Mouse (Mus musculus) midbrain, embryonic 16.5 days (tissue): ENCODE measurements at regions not wholly inside any gene's neighbourhood (a gene's known extent, or its start where the extent isn't known, plus 50 kb on each side); places are given as distances from the start of the nearest gene placed in this dataset.

Source experiments
- ATAC-seq: fragments of 200-750 bp; cut with Nextera tagmentation; 2 replicates; pipeline ENCODE4 v1.8.0; 2017; ENCODE audit warnings: moderate TSS enrichment
- H3K27ac ChIP-seq: fragments of 300-500 bp; sonication (generic); 2 replicates; pipeline ENCODE4 v1.5.1; 2014; ENCODE audit warnings: mild to moderate bottlenecking, low read length, mixed read lengths
- H3K27me3 ChIP-seq: fragments of 300-500 bp; sonication (generic); 2 replicates; pipeline ENCODE4 v1.6.1; 2014; ENCODE audit warnings: low read depth, low read length, mixed read lengths; ENCODE audit not compliant: control insufficient read depth, insufficient read depth
- H3K36me3 ChIP-seq: fragments of 300-500 bp; sonication (generic); 2 replicates; pipeline ENCODE4 v1.6.1; 2014; ENCODE audit warnings: mild to moderate bottlenecking, low read length, moderate library complexity, mixed read lengths; ENCODE audit not compliant: control insufficient read depth, insufficient read depth
- H3K4me1 ChIP-seq: fragments of 300-500 bp; sonication (generic); 2 replicates; pipeline ENCODE4 v1.6.1; 2014; ENCODE audit warnings: mild to moderate bottlenecking, low read length, mixed read lengths; ENCODE audit not compliant: control insufficient read depth, insufficient read depth
- H3K4me2 ChIP-seq: fragments of 300-500 bp; sonication (generic); 2 replicates; pipeline ENCODE4 v1.6.1; 2014; ENCODE audit warnings: mild to moderate bottlenecking, low read length, mixed read lengths
- H3K4me3 ChIP-seq: fragments of 300-500 bp; sonication (generic); 2 replicates; pipeline ENCODE4 v1.5.1; 2014; ENCODE audit warnings: low read depth, mild to moderate bottlenecking, low read length, moderate library complexity, mixed read lengths
- H3K9ac ChIP-seq: fragments of 300-500 bp; sonication (generic); 2 replicates; pipeline ENCODE4 v1.6.1; 2014; ENCODE audit warnings: low read depth, low read length, mixed read lengths
- H3K9me3 ChIP-seq: fragments of 300-500 bp; sonication (generic); replicated peaks from 2 replicates; pipeline ENCODE4 v1.6.1; 2014; ENCODE audit warnings: mild to moderate bottlenecking, low read length, mixed read lengths; ENCODE audit not compliant: control insufficient read depth, poor library complexity, severe bottlenecking
- WGBS: fragments of 180-500 bp; shearing (Covaris S2); extraction: QIAGEN DNeasy Blood & Tissue Kit; methylation state at CpG from one replicate; pipeline ENCODE4 v1.1.7; 2014; 5-methylcytosine and 5-hydroxymethylcytosine counted together

GRCm38 (mm10) chr10:84104556-84104955 lies 335.8 kb downstream of the Nuak1 start:
- H3K4me1 ChIP-seq = no peaks in the 10 kb centered on the region
- no peaks in the 10 kb centered on the region for H3K27me3 ChIP-seq
- H3K36me3 ChIP-seq = no peaks in the 10 kb centered on the region
- H3K4me3 ChIP-seq = no peak overlapping the region
- H3K27ac ChIP-seq = no peak overlapping the region
- WGBS = 83% methylated on average over 6 of the region's 6 CpGs
- H3K9me3 ChIP-seq = no peaks in the 10 kb centered on the region
- no peak overlapping the region for H3K9ac ChIP-seq
- no peak overlapping the region for H3K4me2 ChIP-seq
- ATAC-seq = no peak

GRCm38 (mm10) chr10:84109680-84110371 lies 330.6 kb downstream of the Nuak1 start:
- no peak overlapping the region for H3K9ac ChIP-seq
- no peaks in the 10 kb centered on the region for H3K27me3 ChIP-seq
- H3K4me1 ChIP-seq = peaks cover 5% of the 10 kb centered on the region; the same call in 1 of the 2 replicates
- no peak overlapping the region for H3K4me2 ChIP-seq
- ATAC-seq = no peak
- H3K27ac ChIP-seq = no peak overlapping the region
- 42% methylated on average over 7 of the region's 7 CpGs for WGBS
- H3K36me3 ChIP-seq = no peaks in the 10 kb centered on the region
- no peak overlapping the region for H3K4me3 ChIP-seq
- H3K9me3 ChIP-seq = no peaks in the 10 kb centered on the region

GRCm38 (mm10) chr10:84110372-84110985 lies 329.9 kb downstream of the Nuak1 start:
- no peaks in the 10 kb centered on the region for H3K36me3 ChIP-seq
- WGBS = 47% methylated on average over 4 of the region's 4 CpGs

GRCm38 (mm10) chr10:84111502-84111901 lies 328.9 kb downstream of the Nuak1 start:
- no peak for ATAC-seq
- no peak overlapping the region for H3K27ac ChIP-seq
- H3K36me3 ChIP-seq = no peaks in the 10 kb centered on the region
- no peak overlapping the region for H3K4me3 ChIP-seq
- no peak overlapping the region for H3K9ac ChIP-seq
- no peaks in the 10 kb centered on the region for H3K27me3 ChIP-seq
- WGBS = 15% methylated on average over 5 of the region's 5 CpGs
- H3K4me2 ChIP-seq = no peak overlapping the region
- H3K4me1 ChIP-seq = peaks cover 5% of the 10 kb centered on the region; the same call in 1 of the 2 replicates
- no peaks in the 10 kb centered on the region for H3K9me3 ChIP-seq

More at GRCm38 (mm10) chr10:84110372-84110985, 329.9 kb downstream of the Nuak1 start:
- Histone ChIP-seq H3K4me2 (no peak overlapping the region), H3K4me3 (no peak overlapping the region), H3K27ac (no peak overlapping the region), H3K9ac (no peak overlapping the region), H3K4me1 (peaks cover 5% of the 10 kb centered on the region; the same call in 1 of the 2 replicates), H3K9me3 (no peaks in the 10 kb centered on the region), H3K27me3 (no peaks in the 10 kb centered on the region)
- ATAC-seq = no peak

GRCm38 (mm10) chr10:84111909-84112308 lies 328.5 kb downstream of the Nuak1 start:
- no peaks in the 10 kb centered on the region for H3K36me3 ChIP-seq

GRCm38 (mm10) chr10:84119952-84120550 lies 320.3 kb downstream of the Nuak1 start:
- whole genome bisulfite sequencing = 93% methylated on average over 8 of the region's 8 CpGs
- Histone ChIP-seq H3K4me3 (no peak overlapping the region), H3K9me3 (no peaks in the 10 kb centered on the region), H3K27me3 (no peaks in the 10 kb centered on the region), H3K9ac (no peak overlapping the region), H3K4me2 (no peak overlapping the region), H3K27ac (no peak overlapping the region), H3K4me1 (no peaks in the 10 kb centered on the region), H3K36me3 (no peaks in the 10 kb centered on the region)
- ATAC-seq = no peak

More at GRCm38 (mm10) chr10:84111909-84112308, 328.5 kb downstream of the Nuak1 start:
- ATAC-seq = no peak
- Histone ChIP-seq H3K9me3 (no peaks in the 10 kb centered on the region), H3K27me3 (no peaks in the 10 kb centered on the region), H3K27ac (no peak overlapping the region), H3K4me1 (peaks cover 5% of the 10 kb centered on the region; the same call in 1 of the 2 replicates), H3K4me3 (no peak overlapping the region), H3K9ac (no peak overlapping the region), H3K4me2 (no peak overlapping the region)
- 22% methylated on average over 5 of the region's 5 CpGs for WGBS

- Histone ChIP-seq H3K27me3 (no peaks in the 10 kb centered on the region), H3K9ac (no peak overlapping the region), H3K4me1 (no peaks in the 10 kb centered on the region), H3K4me2 (no peak overlapping the region), H3K4me3 (no peak overlapping the region), H3K27ac (no peak overlapping the region), H3K36me3 (no peaks in the 10 kb centered on the region), H3K9me3 (peaks cover 2% of the 10 kb centered on the region; the same call in 1 of the 2 replicates)
- 85% methylated on average over 4 of the region's 4 CpGs for WGBS
- ATAC-seq = no peak
Measured at GRCm38 (mm10) chr10:84137019-84137658, 303.3 kb downstream of the Nuak1 start.

GRCm38 (mm10) chr10:84142741-84143454 lies 297.5 kb downstream of the Nuak1 start:
- WGBS = 86% methylated on average over 8 of the region's 8 CpGs
- Histone ChIP-seq H3K27me3 (no peaks in the 10 kb centered on the region), H3K27ac (no peak overlapping the region), H3K4me3 (no peak overlapping the region), H3K36me3 (no peaks in the 10 kb centered on the region), H3K9ac (no peak overlapping the region), H3K4me2 (no peak overlapping the region), H3K4me1 (no peaks in the 10 kb centered on the region), H3K9me3 (peaks cover 2% of the 10 kb centered on the region; the same call in 1 of the 2 replicates)
- ATAC-seq = no peak
